Mouse (Mus musculus) C2C12 (cell line): ENCODE data around the gene Col15a1.

Experiments
- CTCF ChIP-seq: IDR thresholded peaks from one replicate; pipeline ENCODE4 v1.5.1; 2011; ENCODE audit not compliant: control insufficient read depth, insufficient read depth, insufficient read length
- MAX ChIP-seq: IDR thresholded peaks from one replicate; pipeline ENCODE4 v1.6.1; 2011; ENCODE audit warnings: mild to moderate bottlenecking, control low read depth

DNA sequence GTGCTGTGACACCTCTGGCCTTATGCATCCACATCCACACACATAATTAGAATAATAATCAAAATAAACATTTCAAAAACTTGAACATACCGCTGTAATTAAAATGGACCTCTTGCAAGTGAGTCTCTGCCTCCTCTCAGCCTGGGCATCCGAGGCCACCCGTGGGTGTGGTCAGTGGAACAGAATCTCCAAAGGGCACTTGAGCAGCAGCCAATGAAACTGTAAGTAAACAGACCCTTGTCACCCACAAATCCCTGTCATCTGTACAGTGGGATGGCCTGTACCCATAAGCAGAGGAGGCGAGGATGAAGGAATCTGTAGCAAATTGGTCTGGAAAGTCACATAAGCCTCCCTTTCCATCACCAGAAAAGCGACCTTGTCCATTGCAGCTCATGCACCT, 32.9 kb downstream of the Col15a1 start:
- TF ChIP-seq CTCF (no peak), MAX (no peak)
